Mouse (Mus musculus) liver, postnatal 0 days (tissue): ENCODE results near the gene Nln.

Experiments
- CTCF ChIP-seq: sonication (generic); IDR thresholded peaks from 2 replicates; pipeline ENCODE4 v1.5.1; 2016; ENCODE audit warnings: antibody characterized with exemption, low read depth
- EP300 ChIP-seq: IDR thresholded peaks from 2 replicates; pipeline ENCODE4 v1.6.1; 2016; ENCODE audit warnings: antibody characterized with exemption, low read depth, mild to moderate bottlenecking

GRCm38 (mm10) chr13:104144871-104145270 is 35.5 kb upstream of the Nln start:
- TF ChIP-seq CTCF (no peak), EP300 (no peak)
